Comparison of ENCODE assay signal across 8 mouse cellular contexts in the genomic region with DNA sequence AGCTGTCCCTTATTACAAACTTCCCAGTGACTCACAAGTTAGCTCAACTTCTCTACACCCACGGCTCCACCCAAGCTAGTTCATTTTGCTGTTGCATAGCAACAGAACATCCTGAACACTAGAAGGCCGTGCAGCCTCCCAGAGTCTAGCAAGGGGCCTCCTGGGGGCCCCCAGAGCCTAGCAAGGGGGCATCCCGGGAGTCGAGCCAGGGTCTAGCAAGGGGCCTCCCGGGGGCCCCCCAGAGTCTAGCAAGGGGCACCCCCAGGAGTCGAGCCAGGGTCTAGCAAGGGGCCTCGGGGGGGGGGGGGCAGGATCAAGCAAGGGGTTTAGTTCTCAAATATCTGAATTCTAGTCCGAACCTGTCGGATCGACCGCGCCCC. TPM values are rescaled to one million over a fixed set of nuclear protein-coding genes. Genes with fewer than 3 reads are reported as not detected.
A peak's percentile ranks its signal among the peaks of the same experiment; 100 is the strongest.
DNase-seq lines count a peak whose midpoint lies in the region; ATAC-seq and TF ChIP-seq lines count a peak whose summit lies in the region.

No protein-coding gene starts in this region.

- H3K9me3 ChIP-seq in intestine, postnatal 0 days (ENCODE audit: control insufficient read depth), result no peaks in the 10 kb centered on the region
- H3K9me3 ChIP-seq in limb, embryonic 15.5 days, result no peaks in the 10 kb centered on the region
- H3K9me3 ChIP-seq in midbrain, embryonic 16.5 days (replicated peaks; ENCODE audit: control insufficient read depth, low read length, poor library complexity, severe bottlenecking), result no peaks in the 10 kb centered on the region

- H3K4me3 ChIP-seq in intestine, postnatal 0 days (ENCODE audit: low read depth, low read length), result peak overlapping the region; percentile 69
- H3K4me3 ChIP-seq in limb, embryonic 15.5 days, result peak overlapping the region; percentile 75
- H3K4me3 ChIP-seq in midbrain, embryonic 16.5 days (ENCODE audit: low read depth, low read length), result peak overlapping the region; percentile 83

- peak overlapping the region; percentile 98 for H3K27ac ChIP-seq in intestine, postnatal 0 days (ENCODE audit: low read depth, low read length)
- peak overlapping the region; percentile 98 for H3K27ac ChIP-seq in limb, embryonic 15.5 days
- H3K27ac ChIP-seq in midbrain, embryonic 16.5 days (ENCODE audit: low read length), result peak overlapping the region; percentile 96

- H3K27me3 ChIP-seq in intestine, postnatal 0 days (replicated peaks; ENCODE audit: control insufficient read depth, insufficient read depth, low read length), result no peaks in the 10 kb centered on the region
- no peaks in the 10 kb centered on the region for H3K27me3 ChIP-seq in limb, embryonic 15.5 days
- no peaks in the 10 kb centered on the region for H3K27me3 ChIP-seq in midbrain, embryonic 16.5 days (ENCODE audit: control insufficient read depth, insufficient read depth, low read depth, low read length)

- peak overlapping the region; percentile 82 for H3K9ac ChIP-seq in intestine, postnatal 0 days (ENCODE audit: low read depth, low read length)
- peak overlapping the region; percentile 48 for H3K9ac ChIP-seq in limb, embryonic 15.5 days
- H3K9ac ChIP-seq in midbrain, embryonic 16.5 days (ENCODE audit: low read depth, low read length), result peak overlapping the region; percentile 78

- peaks cover 6% of the 10 kb centered on the region; the same call in 1 of the 2 replicates for H3K4me1 ChIP-seq in intestine, postnatal 0 days (replicated peaks; ENCODE audit: control insufficient read depth, insufficient read depth, low read length)
- peaks cover 39% of the 10 kb centered on the region for H3K4me1 ChIP-seq in limb, embryonic 15.5 days
- H3K4me1 ChIP-seq in midbrain, embryonic 16.5 days (ENCODE audit: control insufficient read depth, insufficient read depth, low read length), result peaks cover 9% of the 10 kb centered on the region; the same call in 1 of the 2 replicates

- peak overlapping the region; percentile 77 for H3K4me2 ChIP-seq in intestine, postnatal 0 days (replicated peaks; ENCODE audit: low read depth)
- peak overlapping the region; percentile 61 for H3K4me2 ChIP-seq in limb, embryonic 15.5 days
- peak overlapping the region; percentile 72 for H3K4me2 ChIP-seq in midbrain, embryonic 16.5 days (ENCODE audit: low read length)

- under 1% methylated on average over 12 of the region's 12 CpGs for WGBS in intestine, postnatal 0 days
- WGBS in limb, embryonic 15.5 days, result under 1% methylated on average over 12 of the region's 12 CpGs
- 1% methylated on average over 12 of the region's 12 CpGs for WGBS in midbrain, embryonic 16.5 days

- DNase-seq in urinary bladder, postnatal 25 days (ENCODE audit: low spot score), result peak; percentile 49
- DNase-seq in urinary bladder, adult 2 months (ENCODE audit: low spot score), result no peak
- DNase-seq in embryo, embryonic 9.5 days (ENCODE audit: extremely low spot score), result peak; percentile 81
- DNase-seq in spleen, postnatal 10 days (ENCODE audit: low spot score in 2 of 2), result peak; percentile 49 to 59

- no peak for TF ChIP-seq CTCF in intestine, postnatal 0 days (IDR thresholded peaks at IDR 0.05; ENCODE audit: low read depth)

- peaks cover 27% of the 10 kb centered on the region for H3K36me3 ChIP-seq in intestine, postnatal 0 days (ENCODE audit: control insufficient read depth, insufficient read depth)
- peaks cover 25% of the 10 kb centered on the region for H3K36me3 ChIP-seq in limb, embryonic 15.5 days
- H3K36me3 ChIP-seq in midbrain, embryonic 16.5 days (ENCODE audit: control insufficient read depth, insufficient read depth, low read length), result peaks cover 18% of the 10 kb centered on the region

- peak; percentile 42 for ATAC-seq in granulocyte monocyte progenitor cell, adult 5-6 weeks (replicated peaks; ENCODE audit: poor library complexity, severe bottlenecking)
- ATAC-seq in intestine, postnatal 0 days, result peak; percentile 61
- peak; percentile 81 for ATAC-seq in limb, embryonic 15.5 days (ENCODE audit: insufficient number of reproducible peaks, low FRiP score, low TSS enrichment, low read depth)
- peak; percentile 74 for ATAC-seq in midbrain, embryonic 16.5 days

RNA-seq across cellular contexts. Expression of a gene that starts 0.8 kb away (rescaled TPM):
- polyA plus RNA-seq in urinary bladder, adult 2 months (2012; rRNA removed), result 86.0 and 86.3 TPM in 2 replicates
- total RNA-seq in granulocyte monocyte progenitor cell, adult 5-6 weeks (2014; fragmentation: Nextera tagmentation), result 78.1 and 85.9 TPM in 2 replicates
- total RNA-seq in granulocyte monocyte progenitor cell, adult 5-6 weeks (2017), result 149 and 165 TPM in 2 replicates
- 145 TPM in 2 replicates for polyA plus RNA-seq in intestine, postnatal 0 days (2015; fragmentation: Nextera tagmentation; extraction: Ambion mirVana)
- 272 and 284 TPM in 2 replicates for polyA plus RNA-seq in limb, embryonic 15.5 days (2015; fragmentation: Nextera tagmentation; extraction: Ambion mirVana)
- polyA plus RNA-seq in midbrain, embryonic 16.5 days (2015; fragmentation: Nextera tagmentation; extraction: Ambion mirVana), result 156 and 157 TPM in 2 replicates

RNA-seq across cellular contexts. Expression of a gene that starts 38.8 kb away (rescaled TPM):
- polyA plus RNA-seq in urinary bladder, adult 2 months (2012; rRNA removed), result 4.2 and 6.1 TPM in 2 replicates
- not detected in 2 replicates for total RNA-seq in granulocyte monocyte progenitor cell, adult 5-6 weeks (2014; fragmentation: Nextera tagmentation)
- total RNA-seq in granulocyte monocyte progenitor cell, adult 5-6 weeks (2017), result 0.22 TPM in 1 of 2 replicates, not detected in the other
- polyA plus RNA-seq in intestine, postnatal 0 days (2015; fragmentation: Nextera tagmentation; extraction: Ambion mirVana), result 0.30 and 0.34 TPM in 2 replicates
- 30.8 and 32.9 TPM in 2 replicates for polyA plus RNA-seq in limb, embryonic 15.5 days (2015; fragmentation: Nextera tagmentation; extraction: Ambion mirVana)
- polyA plus RNA-seq in midbrain, embryonic 16.5 days (2015; fragmentation: Nextera tagmentation; extraction: Ambion mirVana), result 0.18 and 0.40 TPM in 2 replicates
